Mouse (Mus musculus) MEL (cell line): Measurements from ENCODE around the gene Lmo1.

ENCODE experiments used
- CHD1 ChIP-seq: IDR thresholded peaks from 2 replicates; pipeline ENCODE4 v1.6.1; 2012; ENCODE audit warnings: low read depth, mild to moderate bottlenecking, inconsistent platforms, low read length, improper control_type of control experiment
- ETS1 ChIP-seq: IDR thresholded peaks from 2 replicates; pipeline ENCODE4 v1.6.1; 2012; ENCODE audit warnings: low read depth, mild to moderate bottlenecking, inconsistent platforms, low read length, improper control_type of control experiment, moderate library complexity
- GATA1 ChIP-seq: IDR thresholded peaks from 2 replicates; pipeline ENCODE4 v1.6.1; 2011; ENCODE audit warnings: low read depth, low read length, improper control_type of control experiment
- HCFC1 ChIP-seq: IDR thresholded peaks from 2 replicates; pipeline ENCODE4 v1.6.1; 2012; ENCODE audit warnings: low read depth, mild to moderate bottlenecking, inconsistent platforms, low read length, improper control_type of control experiment, moderate library complexity
- MYB ChIP-seq: IDR thresholded peaks from 2 replicates; pipeline ENCODE4 v1.6.1; 2011; ENCODE audit warnings: mild to moderate bottlenecking, low read depth, low read length, improper control_type of control experiment

DNA sequence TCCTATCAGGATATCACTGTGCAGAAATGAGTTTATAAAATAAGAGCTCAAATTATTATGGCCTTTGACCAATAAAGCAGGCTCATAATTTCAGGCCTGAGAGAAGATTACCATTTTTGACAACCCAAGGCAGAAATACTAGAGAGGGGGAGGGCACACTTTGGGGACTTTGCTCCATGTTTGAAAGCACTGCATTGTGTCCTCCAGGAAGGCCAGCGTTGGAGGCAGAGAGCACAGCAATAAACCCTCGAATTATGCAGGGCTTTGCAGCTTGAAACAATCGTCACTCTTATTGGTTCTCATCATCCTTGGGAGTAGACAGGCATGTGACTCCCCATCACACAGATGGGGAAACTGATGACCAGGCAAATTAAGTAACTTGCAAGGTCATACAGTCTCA lies 28.1 kb upstream of the Lmo1 start:
- TF ChIP-seq GATA1 (no peak), CHD1 (no peak), HCFC1 (no peak), MYB (no peak), ETS1 (no peak)
